Mouse (Mus musculus) inflammation-experienced regulatory T-cells, adult 6 months (primary cell): ENCODE measurements around the gene Pon3. TPM values are rescaled to one million over a fixed set of nuclear protein-coding genes. Genes with fewer than 3 reads are reported as not detected.

Experiments
- ATAC-seq: one replicate; pipeline ENCODE4 v1.8.0; 2017
- polyA plus RNA-seq, 3 experiments: library from polyadenylated mRNA; unstranded; fragments of 100-300 nt; shearing (Covaris generic); gene quantifications; one replicate each; pipeline ENCODE4 v1.2.1; 2017

Pon3 gene
- polyA plus RNA-seq: 10 to 100 TPM; 22.6 to 46.5 (median 30.5) TPM

DNA sequence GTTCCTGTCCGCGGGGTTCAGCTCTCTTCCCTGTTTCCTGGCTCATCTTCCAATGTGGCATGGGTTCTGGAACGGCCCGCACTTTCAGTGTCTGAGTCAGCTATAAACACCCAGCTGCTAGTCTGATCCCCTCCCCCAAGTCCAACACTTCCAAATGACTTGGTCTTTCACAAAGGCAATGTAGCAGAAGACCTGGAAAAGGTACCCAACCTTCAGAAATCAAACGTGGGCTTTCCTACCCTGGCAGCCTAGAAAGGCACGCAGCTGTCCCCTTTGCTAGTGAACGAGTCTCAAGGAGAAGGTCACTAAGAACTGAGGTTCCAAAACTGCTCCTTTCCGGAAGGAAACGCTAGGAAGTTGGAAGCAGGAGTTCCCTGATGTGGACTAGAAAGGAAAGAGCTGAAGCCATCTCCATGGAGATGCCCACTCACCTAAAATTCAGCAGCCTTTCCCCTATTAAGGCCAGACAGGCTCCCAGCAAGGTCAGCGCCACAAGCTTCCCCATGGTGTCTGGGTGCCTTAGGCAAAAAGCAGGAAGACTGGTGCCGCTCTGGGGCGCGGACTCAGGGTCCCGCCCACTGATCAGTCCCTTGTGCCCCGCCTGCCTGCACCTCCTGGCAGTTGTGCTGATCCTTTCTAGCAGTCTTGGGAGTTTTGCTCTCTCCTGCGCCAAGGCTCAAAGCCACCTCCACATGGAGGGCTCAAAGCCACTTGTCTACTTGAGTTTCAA, at the start of gene Pon3:
Gene Pon3, minus strand, starts transcription at position 565 of the 730 bp plus-strand sequence.
- peak; percentile 92 for ATAC-seq

DNA sequence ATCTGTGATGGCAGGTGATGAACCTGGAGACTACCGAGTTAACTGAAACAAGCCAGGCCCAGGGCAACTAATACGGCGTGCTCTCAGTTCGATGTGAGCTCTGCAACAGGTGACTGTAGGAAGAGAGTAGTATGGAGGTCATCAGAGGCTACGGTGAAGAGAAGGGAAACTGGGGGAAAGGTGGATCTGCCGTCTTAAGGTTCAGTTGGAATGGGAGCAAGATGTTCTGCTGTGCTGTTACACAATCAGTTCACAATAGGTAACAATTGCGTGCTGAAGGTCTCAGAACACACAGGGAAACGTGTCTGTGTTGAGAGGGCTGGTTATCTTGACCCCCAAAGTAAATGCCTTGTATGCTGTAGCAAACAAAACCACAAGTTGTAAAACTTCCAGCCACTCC, 48.9 kb upstream of the Pon3 start:
- no peak for ATAC-seq

DNA sequence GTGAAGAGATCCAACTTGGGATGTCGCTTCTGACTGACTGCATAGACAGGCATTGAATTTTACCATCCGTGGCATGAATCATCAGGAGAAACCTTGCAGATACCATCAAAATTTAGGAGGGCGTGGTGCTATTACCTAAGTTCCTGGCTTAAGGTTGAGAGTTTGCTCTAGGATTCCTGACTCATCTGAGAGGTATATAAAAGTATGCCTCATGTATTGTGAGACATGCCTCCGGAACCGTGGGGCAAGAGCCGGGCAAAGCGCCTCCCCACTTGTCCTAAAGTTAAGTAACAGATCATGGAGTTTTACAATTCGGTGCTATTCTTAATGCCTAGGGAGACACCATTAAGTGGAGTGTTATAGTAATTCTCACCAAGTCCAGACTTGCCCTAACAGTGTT, 44.5 kb upstream of the Pon3 start:
- ATAC-seq: no peak

DNA sequence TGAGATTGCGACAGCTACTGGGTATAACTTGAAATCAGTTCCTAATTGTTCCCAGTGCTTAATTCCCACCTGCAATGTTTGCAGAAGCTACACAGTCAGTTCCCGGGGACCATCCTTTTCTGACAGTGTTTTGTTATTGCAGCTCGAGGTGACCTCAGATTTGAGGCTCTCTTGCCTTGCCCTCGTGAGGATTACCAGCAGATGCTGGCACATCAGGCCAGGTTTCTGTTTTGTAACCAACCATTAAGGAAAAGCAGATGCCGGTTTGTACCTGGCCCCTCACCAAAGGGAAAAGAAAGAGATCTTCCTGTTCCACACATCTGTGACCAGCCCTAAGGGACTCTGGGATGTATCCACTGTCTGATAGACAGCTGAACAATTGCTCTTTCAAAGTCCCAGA, 43.5 kb upstream of the Pon3 start:
- ATAC-seq: no peak

DNA sequence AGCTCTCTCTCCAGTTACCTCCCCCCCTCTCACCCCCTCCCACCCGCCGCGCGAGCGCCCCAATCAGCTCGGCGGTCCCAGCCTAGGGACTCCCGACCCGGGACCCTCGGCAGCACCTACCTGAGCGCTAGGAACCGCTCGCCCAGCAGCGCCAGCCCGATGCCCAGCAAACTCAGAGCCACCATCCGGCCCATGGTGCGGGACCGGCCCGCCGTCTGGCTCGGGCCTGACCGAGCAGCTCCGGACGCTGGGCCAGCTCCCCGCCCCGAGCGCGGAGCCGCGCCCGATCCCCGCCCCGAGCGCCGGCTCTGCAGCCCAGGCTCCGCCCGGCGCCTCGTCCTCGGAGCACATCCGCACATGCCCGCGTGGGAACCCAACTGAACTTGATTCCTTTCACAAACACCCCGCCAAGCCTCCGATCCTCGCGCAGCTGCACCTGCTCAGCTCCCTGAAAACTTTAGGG, 42.0 kb upstream of the Pon3 start, which contains the start of gene Pon2:
Gene Pon2, minus strand, starts transcription at position 364 of the 463 bp plus-strand sequence.
- ATAC-seq: peak; percentile 61

DNA sequence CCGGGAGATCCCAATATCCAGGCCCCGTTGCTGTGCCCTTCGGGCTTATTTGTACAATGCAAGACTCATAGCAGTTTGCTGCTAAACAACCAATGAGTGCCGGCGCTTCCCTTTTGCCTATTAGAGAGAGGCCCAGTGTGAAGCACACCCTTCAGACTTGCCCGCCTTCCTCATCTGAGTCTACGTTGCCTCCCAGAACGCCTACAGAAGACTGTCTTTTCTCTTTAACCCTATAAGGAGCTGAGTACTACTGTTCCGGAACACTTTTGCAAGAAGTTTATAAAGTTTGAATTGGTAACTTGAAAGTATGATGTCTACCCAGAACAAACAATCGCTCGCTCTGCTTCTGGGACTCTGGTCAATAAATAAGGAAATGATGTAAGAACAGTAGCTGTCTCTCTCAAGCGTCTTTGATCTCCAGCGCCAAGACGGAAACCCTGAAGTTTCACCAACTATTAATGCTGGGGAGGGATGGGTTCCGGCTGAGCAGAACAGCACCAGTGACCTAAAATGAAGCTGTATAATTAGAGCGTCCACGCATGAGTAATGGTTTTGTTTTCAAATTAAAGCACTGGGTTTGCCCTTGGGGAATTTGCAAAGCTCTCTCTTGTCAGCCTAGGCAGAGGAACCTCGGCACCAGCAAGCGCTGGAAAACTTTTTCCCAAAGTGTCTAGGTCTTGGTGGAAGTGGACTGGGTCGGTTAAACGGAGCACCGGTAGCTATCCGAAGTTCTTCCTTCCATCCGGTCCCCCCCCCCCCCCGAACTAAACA, 41.4 kb upstream of the Pon3 start:
- ATAC-seq: peak; percentile 77

DNA sequence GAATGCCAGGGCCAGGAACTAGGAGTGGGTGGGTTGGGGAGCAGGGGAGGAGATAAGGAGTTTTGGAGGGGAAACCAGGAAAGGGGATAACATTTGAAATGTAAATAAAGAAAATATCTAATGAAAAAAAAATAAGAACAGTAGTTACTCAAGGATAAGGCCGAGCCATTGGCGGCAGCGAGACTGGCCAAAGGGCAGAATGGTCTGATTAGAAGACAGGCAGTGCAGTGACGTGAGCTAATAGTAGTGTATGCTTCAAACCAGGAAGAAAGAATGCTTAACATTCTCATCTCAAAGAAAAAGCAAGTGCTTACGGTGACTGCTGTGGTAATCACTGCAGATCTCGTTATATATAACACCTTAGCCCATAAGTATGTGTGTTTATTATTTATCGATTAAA, 40.0 kb upstream of the Pon3 start:
- ATAC-seq: no peak

DNA sequence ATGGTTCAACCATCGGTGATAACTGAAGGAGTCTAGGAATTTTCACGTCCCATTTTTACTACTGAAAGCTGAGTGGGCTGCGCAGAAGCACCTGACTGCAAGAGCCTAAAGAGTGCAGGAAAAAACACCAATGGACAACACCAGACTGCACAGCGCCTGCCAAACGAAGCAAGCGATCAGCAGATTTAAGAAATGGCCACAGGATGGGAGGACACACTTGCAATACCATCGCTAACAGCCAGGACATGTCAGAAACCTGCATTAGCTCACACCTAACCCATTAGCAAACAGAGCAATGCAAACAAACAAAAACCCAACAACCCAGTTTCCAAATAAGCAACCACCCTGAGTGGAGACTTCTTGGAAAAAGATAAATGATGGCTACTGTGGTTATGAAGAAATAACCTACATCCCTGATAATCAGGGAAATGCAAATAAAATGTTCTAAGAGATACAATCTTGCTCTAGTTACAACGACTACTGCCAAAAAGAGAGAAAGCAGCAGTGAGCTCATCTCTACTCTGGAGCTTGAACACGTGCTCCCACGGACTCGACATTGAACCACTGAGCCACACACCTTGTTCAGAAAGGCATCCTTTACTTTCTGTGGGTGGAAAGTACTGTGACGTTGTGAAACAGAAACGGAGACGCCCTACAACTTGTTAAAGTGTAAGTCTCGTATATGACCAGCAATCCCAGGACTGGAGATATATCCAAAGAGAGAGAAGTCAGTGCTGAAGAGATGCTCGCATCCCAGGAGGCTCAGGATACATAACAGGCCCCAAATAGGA, 38.8 kb upstream of the Pon3 start:
- peak; percentile 9 for ATAC-seq

DNA sequence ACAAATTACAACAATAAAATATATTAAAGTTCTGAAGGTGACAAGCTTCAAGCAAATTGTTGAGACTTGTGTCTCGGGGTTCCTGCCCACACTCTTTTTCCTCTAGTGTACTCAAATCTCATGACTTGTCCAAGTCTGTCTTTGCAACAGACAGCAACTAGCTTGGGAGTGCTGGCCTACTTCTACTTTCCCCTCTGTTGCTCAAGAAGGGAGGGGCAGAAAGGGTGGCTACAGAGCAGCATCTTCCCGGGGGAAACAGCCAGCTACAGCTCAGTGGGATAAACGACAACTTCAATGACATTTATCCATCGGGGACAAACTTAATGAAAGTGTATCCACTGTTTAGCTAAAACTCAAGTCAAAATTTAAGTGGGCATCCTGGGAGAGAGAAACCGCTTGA, 36.8 kb upstream of the Pon3 start:
- no peak for ATAC-seq

DNA sequence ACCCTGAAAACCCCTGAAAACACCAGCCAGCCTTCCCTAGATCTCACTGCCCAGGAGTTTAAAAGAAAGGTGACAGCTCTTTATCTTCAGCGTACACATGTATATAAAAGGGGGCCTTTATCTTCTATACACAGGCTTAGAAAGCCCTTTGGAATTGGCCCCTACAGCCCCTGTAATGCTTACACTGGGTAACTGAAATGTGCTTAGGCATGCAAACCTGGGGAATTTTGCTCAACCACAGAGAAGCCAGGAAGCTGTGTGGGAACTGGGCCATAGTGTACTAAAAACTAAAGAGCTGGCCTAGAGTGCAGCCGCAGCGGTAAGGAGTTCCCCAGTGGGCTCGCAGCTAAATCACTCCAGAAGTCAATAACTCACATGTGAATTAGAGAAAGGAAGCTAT, 35.4 kb upstream of the Pon3 start:
- peak; percentile 28 for ATAC-seq

DNA sequence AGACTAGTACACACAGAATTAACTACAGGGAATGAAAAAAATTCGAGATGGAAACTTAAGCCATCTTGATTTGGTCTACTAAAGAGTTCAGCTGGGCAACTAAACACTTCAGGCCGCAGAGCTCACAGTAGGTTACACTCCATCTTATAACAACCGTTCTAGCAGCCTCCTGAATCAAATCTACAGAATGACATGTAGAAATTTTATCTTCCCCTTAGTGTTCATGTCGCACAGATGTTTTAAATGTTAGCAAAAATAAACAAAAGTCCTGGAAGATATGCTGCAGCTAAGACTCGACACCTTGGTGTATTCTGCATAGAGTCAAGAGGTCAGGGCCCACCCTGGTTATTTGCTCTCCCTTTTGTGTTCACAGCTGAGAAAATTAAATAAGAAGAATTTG, 31.8 kb upstream of the Pon3 start:
- no peak for ATAC-seq

DNA sequence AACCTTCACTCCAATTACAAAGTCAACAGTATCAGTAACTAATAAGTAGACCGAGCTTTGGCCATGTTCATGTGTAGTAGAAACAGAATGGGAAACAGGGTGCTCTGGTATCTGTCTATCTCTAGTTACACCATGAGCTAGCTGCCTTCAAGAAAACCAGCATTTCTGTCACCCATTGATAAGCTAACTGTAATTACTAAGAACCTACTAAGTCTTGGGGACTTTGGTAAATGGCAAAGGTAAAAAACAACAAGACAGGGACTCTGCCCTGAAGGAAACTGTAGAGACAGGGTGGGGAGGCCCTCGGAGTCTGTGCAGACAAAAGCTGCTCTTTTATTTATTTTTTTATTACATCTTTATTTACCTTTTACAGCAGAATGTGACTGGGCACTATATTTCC, 31.3 kb upstream of the Pon3 start:
- no peak for ATAC-seq

DNA sequence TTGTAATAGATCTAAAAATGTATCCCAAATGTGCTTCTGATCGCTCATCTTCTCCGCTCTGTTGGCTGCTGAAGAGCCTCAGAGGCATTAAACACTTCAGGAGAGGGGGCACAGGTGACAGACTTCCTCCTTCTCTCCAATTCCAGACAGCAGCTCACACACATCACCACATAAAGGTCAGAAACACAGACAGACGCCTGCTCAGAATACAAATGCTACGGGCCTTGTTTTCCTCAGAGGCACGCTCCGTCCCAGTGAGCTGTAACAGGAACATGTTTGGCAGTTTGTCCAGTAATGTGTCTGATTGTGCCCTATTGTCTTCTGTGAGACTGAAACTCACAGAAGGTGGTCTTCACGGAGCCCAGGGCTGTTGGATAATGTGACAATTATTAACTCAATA, 26.3 kb upstream of the Pon3 start:
- ATAC-seq: no peak

DNA sequence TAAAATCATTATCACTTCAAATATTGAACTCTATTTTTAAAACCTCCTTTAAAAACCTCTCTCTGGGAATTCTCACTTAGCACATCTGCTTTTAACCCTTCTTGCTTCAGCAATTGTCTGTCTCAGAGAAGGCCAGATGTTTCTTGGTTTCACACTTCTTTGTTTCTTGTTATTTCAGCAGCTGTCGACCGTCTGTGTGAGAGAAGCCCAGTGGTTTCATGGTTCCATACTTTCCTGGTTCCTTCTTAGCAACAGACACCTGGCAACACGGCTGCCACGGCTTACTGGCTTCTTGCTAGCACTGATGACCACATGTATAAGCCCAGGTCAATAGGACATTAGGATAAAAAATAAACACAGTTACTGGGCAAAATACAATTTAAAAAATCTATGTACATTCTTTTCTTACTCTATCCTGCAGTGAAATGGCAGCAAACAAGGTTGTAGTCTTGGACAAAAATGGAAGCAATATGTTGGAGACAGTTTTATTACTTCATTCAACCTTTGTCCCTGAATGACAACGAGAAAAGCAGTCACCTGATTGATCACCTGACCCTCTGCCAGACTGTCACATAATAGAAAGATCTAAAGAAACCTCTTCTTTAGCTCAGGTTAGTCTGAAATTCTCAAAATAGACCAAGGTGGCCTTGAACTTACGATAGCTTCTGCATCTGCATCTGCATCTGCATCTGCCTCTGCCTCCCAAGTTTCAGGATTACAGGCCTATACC, 24.7 kb upstream of the Pon3 start:
- no peak for ATAC-seq

DNA sequence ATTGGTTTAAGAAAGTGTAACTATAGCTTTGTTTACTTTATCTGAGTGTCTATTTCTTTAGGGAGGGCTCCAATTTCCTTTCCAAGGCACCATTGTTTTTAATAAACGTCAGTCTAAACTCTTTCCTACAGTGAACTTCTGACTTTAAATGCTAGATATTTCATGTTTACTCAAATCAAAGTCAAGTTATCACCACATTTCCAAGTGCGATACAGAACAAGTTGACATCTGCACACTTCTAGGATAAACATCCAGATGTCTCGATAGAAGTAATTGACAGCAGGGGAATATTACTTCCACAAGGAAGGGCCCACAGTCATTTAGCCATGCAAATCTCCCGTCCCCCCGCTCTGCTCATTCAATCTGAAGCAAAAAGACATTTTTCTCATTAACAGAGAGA, 21.9 kb upstream of the Pon3 start:
- ATAC-seq: no peak

DNA sequence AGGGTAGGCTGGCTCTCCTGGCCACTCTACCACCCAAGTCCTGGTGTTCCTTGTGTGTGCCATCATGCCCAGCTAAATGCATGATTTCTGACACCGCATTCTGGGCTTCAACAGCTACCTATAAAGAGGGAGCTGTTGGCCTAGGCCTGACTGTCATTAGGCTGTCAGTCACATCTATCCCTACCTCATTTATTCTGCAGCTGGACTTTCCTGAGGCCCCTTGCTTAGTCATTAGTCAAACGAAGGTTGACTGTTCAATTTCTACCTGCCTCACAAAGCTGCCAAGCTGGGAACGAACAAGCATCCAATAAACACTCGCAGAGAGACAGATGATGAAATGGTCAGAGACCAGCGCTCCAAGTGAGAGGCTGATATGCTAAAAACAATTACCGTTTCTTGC, 13.6 kb upstream of the Pon3 start:
- ATAC-seq: no peak

DNA sequence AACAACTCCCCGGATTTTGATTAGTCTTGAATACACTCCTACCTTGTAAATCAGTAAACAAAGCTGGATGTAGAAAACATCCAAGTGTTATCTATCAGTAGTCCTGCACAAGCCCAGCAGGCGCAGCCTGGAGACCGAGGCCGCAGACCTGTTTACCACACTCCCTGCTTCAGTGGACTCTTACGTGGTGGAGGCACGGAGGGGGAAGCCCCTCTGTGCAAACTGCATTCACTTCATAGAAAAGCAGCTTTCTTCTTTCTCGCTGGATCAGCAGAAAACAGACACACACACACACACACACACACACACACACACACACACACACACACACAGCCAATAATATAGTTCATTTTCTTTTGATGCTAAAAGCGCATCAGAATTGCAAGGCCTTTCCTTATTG, 8.7 kb upstream of the Pon3 start:
- no peak for ATAC-seq

DNA sequence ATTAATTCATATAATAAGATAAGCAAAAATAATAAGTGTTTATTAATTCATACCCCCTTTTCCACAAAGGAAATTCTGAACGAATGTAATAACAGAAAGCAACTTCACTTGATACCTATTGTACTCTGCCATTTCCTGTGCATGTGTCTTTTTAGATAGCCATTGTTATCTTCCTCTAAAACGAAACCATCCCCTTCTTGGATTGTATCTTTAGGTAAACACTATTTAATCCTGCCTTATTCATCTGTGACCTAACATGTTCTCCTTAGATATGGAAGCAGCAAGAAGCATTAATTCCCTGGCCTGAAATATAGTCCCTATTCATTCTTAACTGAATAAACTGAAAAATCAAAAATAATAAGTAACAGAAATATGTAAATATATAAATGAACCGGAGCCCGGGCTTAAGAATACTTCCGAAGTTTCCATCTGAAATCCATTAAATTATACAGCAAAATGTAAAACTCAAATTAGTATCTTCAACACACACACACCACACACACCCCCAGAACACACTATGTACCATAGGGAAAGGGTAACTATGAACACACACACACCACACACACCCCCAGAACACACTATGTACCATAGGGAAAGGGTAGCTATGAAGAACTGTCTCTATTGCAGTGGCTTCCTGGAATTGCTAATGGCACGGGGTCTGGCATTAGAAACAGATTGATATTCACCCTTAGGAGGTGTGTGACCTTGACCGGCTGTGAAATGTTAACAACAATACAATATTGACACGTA, 7.3 kb upstream of the Pon3 start:
- no peak for ATAC-seq

DNA sequence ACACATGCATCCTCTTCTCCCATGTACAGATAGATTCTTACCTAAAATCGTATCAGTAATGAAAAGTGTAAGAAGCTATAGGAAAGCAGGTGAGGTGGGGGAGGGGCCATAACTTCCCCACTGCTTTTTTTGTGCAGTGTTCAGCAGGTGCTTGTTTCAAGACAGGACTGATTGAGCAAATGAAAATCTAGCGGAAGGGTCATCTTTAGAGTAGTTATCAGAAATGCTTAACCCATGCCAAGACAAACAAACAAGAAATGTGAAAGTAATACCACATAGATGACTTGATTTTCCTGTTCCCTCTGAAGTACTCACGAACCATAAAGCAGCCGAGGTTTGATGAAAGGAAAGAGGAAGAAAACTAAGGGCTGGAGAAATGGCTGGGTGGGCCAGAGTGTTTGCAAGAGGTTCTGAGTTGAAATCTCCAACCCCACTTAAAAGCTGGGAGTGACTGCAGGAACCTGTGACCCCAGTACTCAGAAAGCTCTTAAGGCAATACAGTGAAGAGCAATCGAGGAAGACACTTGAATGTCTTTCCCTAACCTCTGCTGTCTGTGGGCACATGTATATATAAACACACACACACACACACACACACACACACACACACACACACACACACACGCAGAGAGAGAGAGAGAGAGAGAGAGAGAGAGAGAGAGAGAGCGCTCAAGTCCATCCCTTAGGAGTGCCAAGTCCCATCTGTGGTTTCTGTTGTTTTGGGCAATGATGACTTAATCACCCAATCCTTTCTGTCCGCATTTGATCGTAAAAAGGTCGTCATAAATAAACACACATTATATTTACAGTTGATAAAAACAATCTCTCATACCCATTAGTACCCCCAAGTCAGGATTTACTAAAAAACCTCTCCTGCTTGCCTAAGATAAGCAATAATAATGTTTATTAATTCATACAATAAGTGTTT, 6.5 kb upstream of the Pon3 start:
- no peak for ATAC-seq

DNA sequence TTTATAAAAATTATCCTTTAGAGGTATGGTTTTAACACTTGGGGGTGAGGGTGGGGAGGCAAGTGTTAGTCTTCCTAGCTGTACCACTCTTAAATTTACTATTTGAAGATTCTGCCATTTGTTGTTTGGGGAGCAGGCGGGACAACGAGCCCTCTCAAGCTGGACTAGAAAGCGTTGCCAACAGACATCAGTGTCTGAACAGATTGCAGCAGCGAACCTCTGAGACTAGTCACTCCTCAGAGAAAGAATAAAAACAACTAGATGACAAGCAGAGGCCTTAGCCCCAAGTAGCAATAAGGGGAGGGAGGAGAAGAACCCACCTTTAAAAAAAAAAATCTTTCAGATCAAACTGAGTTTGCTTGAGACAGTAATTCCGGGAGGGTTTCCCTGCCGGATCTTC, 795 bp downstream of the Pon3 start:
- no peak for ATAC-seq

DNA sequence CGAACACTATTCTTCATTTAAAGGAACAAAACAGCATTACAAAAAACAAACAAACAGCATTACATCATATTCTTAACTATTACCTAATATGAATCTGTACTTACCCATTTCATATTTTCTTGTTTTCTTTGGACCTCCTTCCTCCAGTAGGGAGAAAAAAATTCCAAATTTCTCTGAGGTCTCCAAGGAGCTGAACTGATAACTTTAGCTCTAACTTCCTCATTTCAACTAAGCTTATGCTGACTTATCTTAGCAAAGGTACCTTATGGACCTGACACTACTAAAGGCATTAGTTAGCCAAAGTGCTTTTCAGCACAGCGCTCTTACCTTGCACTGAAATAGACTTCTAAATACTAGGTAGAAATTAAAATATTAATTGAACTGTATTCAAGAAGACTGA, 1.2 kb downstream of the Pon3 start:
- no peak for ATAC-seq
